Mouse (Mus musculus) intestine, postnatal 0 days (tissue): ENCODE results near the gene AU021092. TPM values are rescaled to one million over a fixed set of nuclear protein-coding genes. Genes with fewer than 3 reads are reported as not detected.

Experiments
- ATAC-seq: fragments of 200-750 bp; cut with Nextera tagmentation; 2 replicates; pipeline ENCODE4 v1.8.0; 2017; ENCODE audit warnings: mild to moderate bottlenecking, moderate TSS enrichment, moderate library complexity
- H3K27ac ChIP-seq: fragments of 300-500 bp; sonication (generic); 2 replicates; pipeline ENCODE4 v1.5.1; 2014; ENCODE audit warnings: mild to moderate bottlenecking, low read depth, low read length, moderate library complexity
- H3K27me3 ChIP-seq: fragments of 300-500 bp; sonication (generic); replicated peaks from 2 replicates; pipeline ENCODE4 v1.6.1; 2014; ENCODE audit warnings: low read length, mixed read lengths; ENCODE audit not compliant: control insufficient read depth, insufficient read depth
- H3K36me3 ChIP-seq: fragments of 300-500 bp; sonication (generic); 2 replicates; pipeline ENCODE4 v1.6.1; 2014; ENCODE audit warnings: mild to moderate bottlenecking, moderate library complexity; ENCODE audit not compliant: control insufficient read depth, insufficient read depth
- H3K4me1 ChIP-seq: fragments of 300-500 bp; sonication (generic); replicated peaks from 2 replicates; pipeline ENCODE4 v1.6.1; 2014; ENCODE audit warnings: antibody characterized with exemption, low read length, mixed read lengths; ENCODE audit not compliant: control insufficient read depth, insufficient read depth
- H3K4me2 ChIP-seq: fragments of 300-500 bp; sonication (generic); replicated peaks from 2 replicates; pipeline ENCODE4 v1.6.1; 2014; ENCODE audit warnings: low read depth, mild to moderate bottlenecking, moderate library complexity
- H3K4me3 ChIP-seq: fragments of 300-500 bp; sonication (generic); 2 replicates; pipeline ENCODE4 v1.5.1; 2014; ENCODE audit warnings: low read depth, low read length
- H3K9ac ChIP-seq: fragments of 300-500 bp; sonication (generic); 2 replicates; pipeline ENCODE4 v1.6.1; 2014; ENCODE audit warnings: mild to moderate bottlenecking, low read depth, low read length
- H3K9me3 ChIP-seq: fragments of 300-500 bp; sonication (generic); 2 replicates; pipeline ENCODE4 v1.6.1; 2016; ENCODE audit warnings: mixed run types; ENCODE audit not compliant: control insufficient read depth
- CTCF ChIP-seq: sonication (generic); IDR thresholded peaks from 2 replicates; pipeline ENCODE4 v1.5.1; 2016; ENCODE audit warnings: low read depth, mild to moderate bottlenecking, control low read depth, antibody characterized with exemption, moderate library complexity
- WGBS: fragments of 180-500 bp; shearing (Covaris S2); extraction: QIAGEN DNeasy Blood & Tissue Kit; methylation state at CpG from one replicate; pipeline ENCODE4 v1.1.7; 2014; 5-methylcytosine and 5-hydroxymethylcytosine counted together
- polyA plus RNA-seq: library from polyadenylated mRNA; unstranded; fragments of >200 nt; fragmentation: Nextera tagmentation; extraction: Ambion mirVana; gene quantifications from 2 replicates; pipeline ENCODE4 v1.2.1, GENCODE M21; 2015

Gene AU021092
- polyA plus RNA-seq, 1 experiment from 2014 or later: 3.9 TPM

- no peak overlapping the region for H3K4me2 ChIP-seq
- no peak overlapping the region for H3K27ac ChIP-seq
- no peaks in the 10 kb centered on the region for H3K4me1 ChIP-seq
- no peaks in the 10 kb centered on the region for H3K36me3 ChIP-seq
- no peak for ATAC-seq
- no peaks in the 10 kb centered on the region for H3K27me3 ChIP-seq
- TF ChIP-seq CTCF: no peak
- no peak overlapping the region for H3K4me3 ChIP-seq
- no peaks in the 10 kb centered on the region for H3K9me3 ChIP-seq
- no peak overlapping the region for H3K9ac ChIP-seq
- WGBS: 52% methylated on average over 7 of the region's 7 CpGs
Measured at GRCm38 (mm10) chr16:5185691-5186090, 36.4 kb downstream of the AU021092 start.

- no peak for TF ChIP-seq CTCF
- H3K9ac ChIP-seq: no peak overlapping the region
Measured at GRCm38 (mm10) chr16:5184956-5185355, 37.1 kb downstream of the AU021092 start.

GRCm38 (mm10) chr16:5184101-5184500 lies 38.0 kb downstream of the AU021092 start:
- no peaks in the 10 kb centered on the region for H3K4me1 ChIP-seq
- H3K9ac ChIP-seq: no peak overlapping the region
- H3K9me3 ChIP-seq: no peaks in the 10 kb centered on the region
- WGBS: 53% methylated on average over 8 of the region's 8 CpGs
- H3K27ac ChIP-seq: no peak overlapping the region
- H3K27me3 ChIP-seq: no peaks in the 10 kb centered on the region
- no peak overlapping the region for H3K4me3 ChIP-seq
- no peaks in the 10 kb centered on the region for H3K36me3 ChIP-seq
- TF ChIP-seq CTCF: no peak
- no peak for ATAC-seq
- H3K4me2 ChIP-seq: no peak overlapping the region

More at GRCm38 (mm10) chr16:5184956-5185355, 37.1 kb downstream of the AU021092 start:
- 77% methylated on average over 5 of the region's 5 CpGs for WGBS
- H3K4me1 ChIP-seq: no peaks in the 10 kb centered on the region
- H3K27ac ChIP-seq: no peak overlapping the region
- no peaks in the 10 kb centered on the region for H3K9me3 ChIP-seq
- ATAC-seq: no peak
- no peaks in the 10 kb centered on the region for H3K36me3 ChIP-seq
- H3K27me3 ChIP-seq: no peaks in the 10 kb centered on the region
- H3K4me2 ChIP-seq: no peak overlapping the region
- H3K4me3 ChIP-seq: no peak overlapping the region

- Histone ChIP-seq H3K27me3 (no peaks in the 10 kb centered on the region; the same call in 1 of the 2 replicates), H3K4me1 (no peaks in the 10 kb centered on the region), H3K9ac (no peak overlapping the region), H3K9me3 (no peaks in the 10 kb centered on the region), H3K27ac (no peak overlapping the region), H3K36me3 (no peaks in the 10 kb centered on the region), H3K4me3 (no peak overlapping the region), H3K4me2 (no peak overlapping the region)
- no peak for ATAC-seq
- TF ChIP-seq CTCF: no peak
- WGBS: 84% methylated on average over 18 of the region's 18 CpGs
Measured at GRCm38 (mm10) chr16:5183310-5183975, 38.7 kb downstream of the AU021092 start.

- Histone ChIP-seq H3K27ac (no peak overlapping the region), H3K9ac (no peak overlapping the region), H3K9me3 (no peaks in the 10 kb centered on the region), H3K4me3 (no peak overlapping the region), H3K27me3 (no peaks in the 10 kb centered on the region), H3K4me1 (no peaks in the 10 kb centered on the region), H3K4me2 (no peak overlapping the region), H3K36me3 (no peaks in the 10 kb centered on the region)
- WGBS: 86% methylated on average over 6 of the region's 6 CpGs
- ATAC-seq: no peak
- no peak for TF ChIP-seq CTCF
Measured at GRCm38 (mm10) chr16:5172636-5173035, 49.5 kb downstream of the AU021092 start.

GRCm38 (mm10) chr16:5168829-5169228 lies 53.3 kb downstream of the AU021092 start:
- TF ChIP-seq CTCF: no peak
- Histone ChIP-seq H3K4me2 (no peak overlapping the region), H3K9me3 (no peaks in the 10 kb centered on the region), H3K36me3 (no peaks in the 10 kb centered on the region), H3K9ac (no peak overlapping the region), H3K27ac (no peak overlapping the region), H3K27me3 (no peaks in the 10 kb centered on the region), H3K4me3 (no peak overlapping the region), H3K4me1 (no peaks in the 10 kb centered on the region)
- 78% methylated on average over 5 of the region's 5 CpGs for WGBS
- ATAC-seq: no peak
